Mouse (Mus musculus) heart, postnatal 36 days (tissue): Measurements from ENCODE around the gene Adcyap1r1. TPM values are rescaled to one million over a fixed set of nuclear protein-coding genes. Genes with fewer than 3 reads are reported as not detected.

Experiments used
- microRNA-seq, 2 experiments: library from miRNA; unstranded; fragments of <30 nt; microRNA quantifications; one replicate each; pipeline ENCODE4 v1.2.0; 2021; ENCODE audit warnings: borderline number of aligned reads in 2 of 2
- total RNA-seq, 2 experiments: library from RNA; stranded (reverse); gene quantifications; 2 replicates each; pipeline ENCODE4 v1.2.3; 2021

The Adcyap1r1 gene
- total RNA-seq, 2 experiments from 2014 or later = 3.8 to 4.6 TPM

Small RNA genes lying within 50 kb of the gene (microRNA-seq; reads per million reads assigned to microRNA genes)
- 0 reads per million in 2 experiments for gene Gm44352

Other genes starting within 250 kb of the Adcyap1r1 start
- gene Mindy4, start 248.6 kb upstream of the Adcyap1r1 start, total RNA-seq = 1 to 10 TPM; 5.5 to 5.9 TPM
- gene Aqp1, start 115.5 kb upstream of the Adcyap1r1 start, total RNA-seq = 100 to 1,000 TPM; 360 to 594 TPM
- gene Ghrhr, start 75.7 kb upstream of the Adcyap1r1 start, total RNA-seq = not detected
- not detected for gene Neurod6, start 229.3 kb downstream of the Adcyap1r1 start, total RNA-seq